Mouse (Mus musculus): Measurements from ENCODE around the gene Elac2.

The Elac2 gene

GRCm38 (mm10) chr11:65022771-65023170 is 43.9 kb downstream of the Elac2 start:
- no peak for DNase-seq (ENCODE audit: low spot score)

- DNase-seq (ENCODE audit: low spot score) = no peak
Observed at GRCm38 (mm10) chr11:65028049-65028448, 49.2 kb downstream of the Elac2 start.

- no peak for DNase-seq (ENCODE audit: low spot score)
Observed at GRCm38 (mm10) chr11:65030201-65030600, 51.4 kb downstream of the Elac2 start.

- DNase-seq (ENCODE audit: low spot score) = no peak
Observed at GRCm38 (mm10) chr11:65032221-65032620, 53.4 kb downstream of the Elac2 start.

- no peak for DNase-seq (ENCODE audit: low spot score)
Observed at GRCm38 (mm10) chr11:65038996-65039395, 60.2 kb downstream of the Elac2 start.

GRCm38 (mm10) chr11:65039517-65040095 is 60.8 kb downstream of the Elac2 start:
- DNase-seq (ENCODE audit: low spot score) = no peak

GRCm38 (mm10) chr11:65040556-65040955 is 61.7 kb downstream of the Elac2 start:
- no peak for DNase-seq (ENCODE audit: low spot score)

GRCm38 (mm10) chr11:65049090-65049489 is 70.3 kb downstream of the Elac2 start:
- DNase-seq (ENCODE audit: low spot score) = no peak

- DNase-seq (ENCODE audit: low spot score) = no peak
Observed at GRCm38 (mm10) chr11:65050819-65051218, 72.0 kb downstream of the Elac2 start.
